Mouse (Mus musculus) layer of hippocampus, adult 8-10 months (tissue): Measurements from ENCODE around the gene Heatr3. TPM values are rescaled to one million over a fixed set of nuclear protein-coding genes. Genes with fewer than 3 reads are reported as not detected.

Source experiments
- DNase-seq, 2 experiments: peaks; one replicate each; pipeline ENCODE4 v3.0.0; 2022; ENCODE audit warnings: low spot score in 2 of 2
- total RNA-seq, 4 experiments: library from RNA; stranded (reverse); gene quantifications; 2 replicates each; pipeline ENCODE4 v1.2.4; 2022

Heatr3 gene
- 10 to 100 TPM; 27.0 to 35.1 (median 31.1) TPM for total RNA-seq

- DNase-seq = peak; percentile 93 to 97
These were observed at the start of gene Heatr3 for GRCm38 (mm10) chr8:88137748-88138484. Gene Heatr3, plus strand, starts transcription at chr8:88137855.

DNA sequence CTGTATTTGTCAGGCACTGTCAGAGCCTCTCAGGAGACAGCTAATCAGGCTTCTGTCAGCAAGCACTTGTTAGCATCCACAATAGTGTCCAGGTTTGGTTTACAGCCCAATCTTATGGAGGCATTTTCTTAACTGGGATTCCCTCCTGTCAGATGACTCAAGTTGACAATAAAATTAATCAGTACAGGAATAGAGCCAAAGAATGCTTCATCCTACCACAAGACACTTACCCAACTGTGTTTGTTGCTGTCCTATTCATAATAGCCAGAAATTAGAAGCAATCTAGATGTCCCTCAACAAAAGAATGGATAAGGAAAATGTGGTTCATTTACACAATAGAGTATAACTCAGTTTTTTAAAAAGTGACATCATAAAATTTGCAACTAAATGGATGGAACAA, 49.6 kb upstream of the Heatr3 start:
- no peak for DNase-seq

DNA sequence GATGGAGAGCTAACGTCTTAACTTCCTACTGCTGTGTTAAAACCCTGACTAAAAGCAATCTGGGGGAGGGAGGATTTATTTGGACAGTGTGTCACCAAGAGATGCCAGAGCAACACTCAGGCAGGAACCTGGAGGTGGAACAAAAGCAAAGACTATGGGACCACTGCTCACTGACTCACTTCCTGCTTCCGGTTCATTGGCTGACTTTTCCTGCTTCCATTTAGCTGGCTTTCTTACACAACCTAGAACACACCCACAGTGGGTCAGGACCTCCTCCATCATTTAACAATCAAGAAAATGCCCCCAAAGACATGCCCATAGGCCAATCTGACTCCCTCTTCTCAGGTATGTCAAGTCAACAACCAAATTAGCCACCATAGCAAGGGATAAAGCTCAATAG, 46.0 kb upstream of the Heatr3 start:
- DNase-seq = no peak

GRCm38 (mm10) chr8:88093367-88093766, 44.3 kb upstream of the Heatr3 start:
- DNase-seq = no peak

- no peak for DNase-seq
These were observed 38.8 kb upstream of the Heatr3 start for GRCm38 (mm10) chr8:88098856-88099255.

DNA sequence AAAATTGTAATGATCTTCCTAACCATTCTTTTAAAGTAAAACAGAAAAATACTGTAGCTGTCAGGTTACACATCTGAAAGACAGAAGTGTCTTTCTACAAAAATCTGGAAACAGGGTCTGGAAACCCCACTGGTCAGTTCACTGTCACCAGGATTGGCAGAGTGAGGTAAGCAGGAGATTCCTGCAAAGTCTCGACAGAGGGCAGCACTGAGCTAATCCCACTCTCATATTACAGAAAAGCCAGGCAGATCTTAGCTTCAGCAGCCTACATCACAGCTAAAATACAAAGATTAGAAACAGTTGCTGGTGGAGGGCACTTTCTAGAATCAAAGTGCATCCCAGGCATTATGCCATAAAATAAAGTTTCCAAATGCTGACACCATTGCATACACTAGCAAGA, 38.1 kb upstream of the Heatr3 start:
- peak in 1 of 2 experiments; percentile 35 for DNase-seq

DNA sequence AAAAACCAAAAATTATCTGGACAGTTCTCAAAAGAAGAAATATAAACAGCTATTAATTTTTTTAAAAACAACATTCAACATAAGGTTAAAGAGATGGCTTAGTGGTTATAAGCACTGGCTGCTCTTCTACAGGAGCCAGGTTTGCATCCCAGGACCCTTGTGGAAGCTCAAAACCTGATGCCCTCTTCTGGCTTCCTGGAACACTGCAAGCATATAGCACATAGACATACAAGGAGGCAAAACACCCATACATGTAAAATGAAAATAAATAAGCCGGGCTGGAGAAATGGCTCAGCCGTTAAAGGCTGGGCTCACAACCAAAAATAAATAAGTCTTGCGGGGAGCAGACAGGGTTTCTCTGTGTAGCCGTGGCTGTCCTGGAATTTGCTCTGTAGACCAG, 28.4 kb upstream of the Heatr3 start:
- no peak for DNase-seq

DNA sequence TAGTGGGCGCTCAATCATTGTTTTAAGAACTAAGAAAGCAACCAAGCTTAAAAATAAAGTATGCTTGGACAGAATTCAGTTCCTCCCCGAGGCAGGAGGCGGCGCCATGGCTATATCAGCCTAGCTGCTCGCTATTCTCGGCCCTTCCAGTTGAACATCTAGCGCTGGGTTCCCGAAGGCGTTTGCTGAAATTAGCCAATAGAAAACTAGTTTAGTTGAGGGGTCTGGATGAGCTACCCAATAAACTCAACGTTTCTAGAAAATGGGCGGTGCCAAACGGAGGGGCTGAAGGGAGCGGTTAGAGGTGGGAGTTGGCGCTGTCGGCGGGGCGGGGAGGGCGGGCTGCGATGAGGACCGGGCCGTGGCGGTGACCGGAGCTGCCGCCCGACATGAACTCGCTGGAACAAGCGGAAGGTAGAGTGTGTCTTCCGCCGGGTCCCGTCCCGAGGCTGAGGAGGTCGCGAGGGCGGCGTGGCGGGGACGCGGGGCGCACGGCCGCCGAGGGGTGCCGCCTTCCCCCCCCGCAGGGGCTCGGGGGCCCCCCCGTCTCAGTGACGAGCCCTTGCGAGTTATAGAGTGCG, 19.1 kb upstream of the Heatr3 start, which contains the start of gene Cnep1r1:
Cnep1r1 (plus strand) TSS at position 314 of the 581 bp plus-strand sequence.
- DNase-seq = peak; percentile 92 to 96

DNA sequence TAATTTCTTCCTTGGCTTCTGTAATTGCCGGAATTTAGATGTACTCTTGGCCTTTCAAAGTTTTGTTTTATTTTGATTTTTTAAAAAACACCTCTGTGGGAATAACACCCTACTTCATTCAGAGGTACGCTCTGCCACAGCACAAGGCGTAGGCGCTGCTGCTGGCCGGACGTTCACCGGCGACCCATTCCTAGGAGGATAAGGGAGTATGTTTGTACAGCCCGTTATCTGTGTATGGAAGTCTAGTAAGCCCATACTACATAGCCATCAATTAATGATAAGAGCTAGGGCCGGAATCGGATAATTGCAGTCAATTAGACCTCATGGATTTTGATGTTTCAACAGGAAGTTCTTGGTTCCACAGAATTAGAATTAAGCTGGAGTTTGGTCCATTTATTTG, 18.6 kb upstream of the Heatr3 start:
- no peak for DNase-seq

GRCm38 (mm10) chr8:88124850-88125249, 12.8 kb upstream of the Heatr3 start:
- DNase-seq = no peak

- no peak for DNase-seq
These were observed 8.3 kb upstream of the Heatr3 start for GRCm38 (mm10) chr8:88129397-88129796.

DNA sequence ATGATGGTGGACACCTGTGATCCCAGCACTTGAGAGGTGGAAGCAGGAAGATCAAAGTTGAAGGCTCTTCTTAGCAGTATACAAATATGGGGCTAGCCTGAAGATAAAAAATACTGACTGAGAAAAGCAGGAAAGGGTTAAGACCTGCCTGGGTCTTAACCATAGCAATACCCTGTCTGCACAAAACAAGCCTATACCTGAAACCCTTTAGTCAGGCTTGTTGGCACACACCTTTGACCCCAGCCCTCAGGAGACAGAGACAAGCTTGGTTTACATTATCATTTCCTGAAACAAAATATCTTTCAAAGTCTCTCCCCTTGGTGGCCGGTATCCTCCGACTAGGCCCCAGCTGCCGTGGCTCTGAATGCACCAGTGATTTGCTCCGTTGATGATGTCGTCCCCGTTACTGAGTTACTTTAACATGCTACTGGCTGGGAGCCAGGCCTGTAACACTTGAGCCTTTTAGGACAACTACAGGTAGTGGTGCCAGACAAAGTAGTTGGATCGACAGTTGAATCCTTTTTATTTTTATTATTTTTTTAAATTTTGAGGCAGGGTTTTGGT, 6.8 kb upstream of the Heatr3 start:
- DNase-seq = no peak

DNA sequence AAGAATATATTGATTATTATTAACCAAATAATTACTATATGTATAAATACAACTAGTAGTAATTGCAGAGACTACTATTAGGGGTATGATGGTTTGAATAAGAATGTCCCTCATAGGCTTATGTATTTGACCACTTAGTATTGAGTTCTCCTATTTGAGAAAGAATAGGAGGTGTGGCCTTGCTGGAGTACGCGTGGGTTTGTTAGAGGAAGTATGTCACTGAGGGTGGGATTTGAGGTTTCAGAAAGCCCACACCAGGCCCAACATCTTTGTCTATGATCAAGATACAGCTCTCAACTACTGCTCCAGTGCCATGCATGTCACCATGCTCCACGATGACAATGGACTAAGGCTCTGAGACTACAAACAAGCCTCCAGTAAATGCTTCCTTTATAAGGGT, 1.6 kb downstream of the Heatr3 start:
- DNase-seq = no peak

GRCm38 (mm10) chr8:88141629-88142028, 4.0 kb downstream of the Heatr3 start:
- DNase-seq = no peak

DNA sequence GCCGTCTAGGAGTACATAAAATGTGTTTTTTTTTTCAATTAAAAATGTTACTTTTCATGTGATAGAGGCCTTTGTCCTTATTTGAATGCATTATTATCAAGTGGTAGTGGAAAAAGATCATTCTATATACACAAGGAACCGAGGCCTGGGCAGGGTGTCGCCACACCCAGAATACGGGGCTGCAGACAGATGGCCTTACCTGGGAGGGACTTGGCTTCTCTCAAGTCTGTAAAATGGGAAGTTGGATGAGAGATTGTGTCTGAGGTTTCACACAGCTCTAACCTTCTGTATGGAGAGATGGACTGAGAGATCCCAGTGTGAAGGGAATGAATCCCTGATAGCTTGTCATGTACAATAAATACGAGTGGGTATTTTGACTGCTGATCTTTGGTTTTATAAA, 6.4 kb downstream of the Heatr3 start:
- DNase-seq = no peak

GRCm38 (mm10) chr8:88150910-88151371, 13.3 kb downstream of the Heatr3 start:
- DNase-seq = no peak

DNA sequence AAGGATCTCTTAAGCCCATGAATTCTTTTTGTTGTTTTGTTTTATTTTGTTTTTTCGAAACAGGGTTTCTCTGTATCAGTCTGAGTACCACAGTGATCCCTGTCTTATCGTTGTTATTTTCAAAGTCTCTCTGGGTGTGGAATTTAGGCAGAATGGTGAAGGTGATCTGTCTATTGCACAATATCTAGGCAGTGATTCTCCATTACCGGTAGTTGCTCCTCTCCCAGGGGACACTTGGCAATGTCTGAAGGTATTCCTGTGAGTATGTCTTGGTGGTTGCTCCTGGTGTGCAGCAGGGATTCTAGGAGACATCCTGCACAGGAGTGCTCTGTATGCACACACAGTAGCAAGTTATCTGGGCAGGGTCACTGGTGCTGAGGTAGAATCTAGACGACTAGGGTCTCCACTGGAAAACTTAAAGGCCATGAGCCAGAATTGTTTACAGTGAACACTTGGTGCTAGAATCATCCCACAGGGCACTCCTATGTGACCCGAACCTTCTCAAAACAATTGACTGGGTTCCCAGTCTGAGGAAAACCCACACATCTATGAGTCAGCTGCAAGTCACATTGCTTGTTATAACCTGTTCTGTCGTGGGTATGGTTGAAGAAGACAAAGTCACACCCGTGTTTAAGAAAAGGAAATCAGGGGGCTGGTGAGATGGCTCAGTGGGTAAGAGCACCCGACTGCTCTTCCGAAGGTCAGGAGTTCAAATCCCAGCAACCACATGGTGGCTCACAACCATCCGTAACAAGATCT, 22.8 kb downstream of the Heatr3 start:
- no peak for DNase-seq

GRCm38 (mm10) chr8:88161439-88161838, 23.8 kb downstream of the Heatr3 start:
- peak in 1 of 2 experiments; percentile 49 for DNase-seq

- DNase-seq = no peak
These were observed 37.6 kb downstream of the Heatr3 start for GRCm38 (mm10) chr8:88175264-88175663.

GRCm38 (mm10) chr8:88177291-88177690, 39.6 kb downstream of the Heatr3 start:
- no peak for DNase-seq

DNA sequence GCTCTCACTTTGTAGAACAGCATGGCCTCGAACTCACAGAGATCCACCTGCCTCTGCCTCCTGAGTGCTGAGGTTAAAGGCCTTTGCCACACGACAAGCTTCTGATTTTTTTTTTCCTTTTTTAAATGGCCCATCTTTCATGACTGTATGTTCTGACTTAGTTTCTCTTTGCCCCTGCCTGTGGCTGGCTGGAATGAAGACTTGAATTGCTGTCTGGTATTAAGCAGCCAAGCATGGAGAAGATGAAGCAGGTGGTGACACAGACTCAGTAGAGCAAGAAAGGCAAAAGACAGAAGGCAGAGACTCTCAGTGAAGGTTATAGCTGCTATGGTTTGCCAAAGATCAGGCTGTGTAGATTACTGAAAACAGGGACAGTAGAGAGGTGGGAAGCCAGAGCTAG, 45.5 kb downstream of the Heatr3 start:
- DNase-seq = no peak

DNA sequence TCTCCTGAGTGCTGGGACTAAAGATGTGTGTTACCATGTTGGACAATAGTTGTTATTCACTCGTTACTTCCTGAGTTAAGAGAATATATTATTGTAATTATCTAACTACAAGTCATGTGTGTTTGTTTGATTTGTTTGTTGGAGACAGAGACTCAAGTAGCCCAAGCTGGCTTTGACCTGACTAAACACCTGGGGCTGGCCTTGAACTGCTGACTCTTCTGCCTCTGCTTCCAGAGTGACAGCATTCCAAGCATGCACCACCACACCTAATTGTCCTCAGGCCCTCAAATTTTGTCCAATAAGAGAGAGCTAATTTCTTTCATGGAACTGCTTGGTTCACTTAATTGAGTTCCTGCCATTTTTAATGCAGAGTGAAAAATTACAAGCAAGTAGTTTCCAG, 47.3 kb downstream of the Heatr3 start:
- no peak for DNase-seq
